ENCODE assay signal across 8 mouse cellular contexts in genomic region chr7:34230116-34230515, GRCm38 (mm10). TPM values are rescaled to one million over a fixed set of nuclear protein-coding genes. Genes with fewer than 3 reads are reported as not detected.
DNase-seq lines count a peak whose midpoint lies in the region; ATAC-seq and TF ChIP-seq lines count a peak whose summit lies in the region.

TSS of gene Gpi1 (minus strand) at chr7:34230336.

- H3K4me3 ChIP-seq in heart, embryonic 10.5 days: peak within 1 kb of the TSS; percentile 82
- H3K4me3 ChIP-seq in kidney, embryonic 14.5 days (ENCODE audit: low read length): peak within 1 kb of the TSS; percentile 64
- H3K4me3 ChIP-seq in liver, adult 2 months (ENCODE audit: insufficient read depth, low read depth, low read length): peak within 1 kb of the TSS; percentile 90

- TF ChIP-seq CTCF in brain, embryonic 14.5 days (IDR thresholded peaks at IDR 0.05; ENCODE audit: borderline replicate concordance, extremely low read depth, insufficient read depth, insufficient read length): peak; percentile 31; the same call in 1 of the 2 replicates
- peak; percentile 48 for TF ChIP-seq CTCF in liver, adult 2 months (IDR thresholded peaks at IDR 0.05; ENCODE audit: low read depth, low read length)

- H3K4me1 ChIP-seq in heart, embryonic 10.5 days: peaks cover 62% of the 10 kb centered on the region
- H3K4me1 ChIP-seq in kidney, embryonic 14.5 days (ENCODE audit: control insufficient read depth, insufficient read depth, low read length): peaks cover 12% of the 10 kb centered on the region; the same call in 1 of the 2 replicates
- peaks cover 46% of the 10 kb centered on the region for H3K4me1 ChIP-seq in liver, adult 2 months (ENCODE audit: control insufficient read depth, insufficient read depth, low read length)

- H3K79me2 ChIP-seq in liver, adult 2 months (ENCODE audit: control insufficient read depth, insufficient read depth, low read length): peaks cover 12% of the 10 kb centered on the region; the same call in 1 of the 2 replicates

- no peaks in the 10 kb centered on the region for H3K27me3 ChIP-seq in heart, embryonic 10.5 days (ENCODE audit: insufficient read depth, poor library complexity, severe bottlenecking)
- no peaks in the 10 kb centered on the region for H3K27me3 ChIP-seq in kidney, embryonic 14.5 days (ENCODE audit: control insufficient read depth, insufficient read depth, low read length)
- H3K27me3 ChIP-seq in liver, adult 2 months (ENCODE audit: control insufficient read depth, insufficient read depth, low read length): no peaks in the 10 kb centered on the region

- H3K27ac ChIP-seq in heart, embryonic 10.5 days: peak within 1 kb of the TSS; percentile 95
- H3K27ac ChIP-seq in kidney, embryonic 14.5 days (ENCODE audit: low read depth, low read length): peak within 1 kb of the TSS; percentile 76
- peak within 1 kb of the TSS; percentile 78 for H3K27ac ChIP-seq in liver, adult 2 months (replicated peaks; ENCODE audit: insufficient read depth, low read depth, low read length)

- H3K4me2 ChIP-seq in kidney, embryonic 14.5 days (replicated peaks; ENCODE audit: low read depth, low read length): peak within 1 kb of the TSS; percentile 58

- peaks cover 38% of the 10 kb centered on the region for H3K36me3 ChIP-seq in heart, embryonic 10.5 days
- H3K36me3 ChIP-seq in kidney, embryonic 14.5 days (ENCODE audit: control insufficient read depth, insufficient read depth, low read length): peaks cover 32% of the 10 kb centered on the region
- no peaks in the 10 kb centered on the region for H3K36me3 ChIP-seq in liver, adult 2 months (ENCODE audit: control insufficient read depth, insufficient read depth, low read length)

- DNase-seq in brain, embryonic 14.5 days (ENCODE audit: low read depth): peak; percentile 94
- peak; percentile 96 for DNase-seq in heart, embryonic 10.5 days (ENCODE audit: low spot score)
- DNase-seq in liver, adult 2 months (ENCODE audit: extremely low read depth, low read depth, low spot score): peak; percentile 86
- peak; percentile 81 to 83 for DNase-seq in spleen, postnatal 36 days (ENCODE audit: low spot score in 2 of 2)

- peak within 1 kb of the TSS; percentile 78 for H3K9ac ChIP-seq in kidney, embryonic 14.5 days (ENCODE audit: low read depth, low read length)
- peak within 1 kb of the TSS; percentile 89 for H3K9ac ChIP-seq in liver, adult 2 months (ENCODE audit: low read depth, low read length)

- H3K9me3 ChIP-seq in heart, embryonic 10.5 days: no peaks in the 10 kb centered on the region
- no peaks in the 10 kb centered on the region for H3K9me3 ChIP-seq in kidney, embryonic 14.5 days (ENCODE audit: control insufficient read depth, low read length)

- TF ChIP-seq POLR2A in brain, embryonic 14.5 days (IDR thresholded peaks at IDR 0.05; ENCODE audit: borderline replicate concordance, extremely low read depth, insufficient read depth, insufficient read length, poor library complexity, severe bottlenecking): peak; percentile 56
- peak; percentile 91 for TF ChIP-seq POLR2A in liver, adult 2 months (IDR thresholded peaks at IDR 0.05; ENCODE audit: extremely low read depth, insufficient read depth, low read length)

- WGBS in heart, embryonic 10.5 days: 0% methylated on average over 37 of the region's 39 CpGs
- WGBS in kidney, embryonic 14.5 days: under 1% methylated on average over 38 of the region's 39 CpGs
- WGBS in liver, adult 2 months: under 1% methylated on average over 39 of the region's 39 CpGs

- ATAC-seq in CD4-positive, CD25-positive, alpha-beta regulatory T cell, adult 4 months: peak; percentile 57
- peak; percentile 64 for ATAC-seq in erythroblast, adult 5-6 weeks (replicated peaks; ENCODE audit: low FRiP score, poor library complexity, severe bottlenecking)
- peak; percentile 77 for ATAC-seq in kidney, embryonic 14.5 days (ENCODE audit: low FRiP score, low TSS enrichment)
- peak; percentile 62 for ATAC-seq in monocyte, adult 5-6 weeks (replicated peaks; ENCODE audit: insufficient number of reproducible peaks, low FRiP score, low TSS enrichment, poor library complexity, severe bottlenecking)

RNA-seq across cellular contexts. Expression of gene Gpi1, which starts in this region (rescaled TPM):
- 100 to 1,000 TPM; 458 to 463 TPM for polyA plus RNA-seq in CD4-positive, CD25-positive, alpha-beta regulatory T cell, adult 4 months (2017; shearing (Covaris generic))
- 209 and 273 TPM in 2 replicates for polyA plus RNA-seq in brain, embryonic 14.5 days (2012; rRNA removed)
- total RNA-seq in erythroblast, adult 5-6 weeks (2015; ENCODE audit: low replicate concordance): 159 and 310 TPM in 2 replicates
- total RNA-seq in erythroblast, adult 5-6 weeks (2017; ENCODE audit: low replicate concordance): 142 and 199 TPM in 2 replicates
- 650 and 828 TPM in 2 replicates for polyA plus RNA-seq in heart, embryonic 10.5 days (2016; fragmentation: Nextera tagmentation; extraction: Ambion mirVana)
- 229 and 366 TPM in 2 replicates for polyA plus RNA-seq in kidney, embryonic 14.5 days (2014; fragmentation: Nextera tagmentation; extraction: Ambion mirVana)
- total RNA-seq in liver, adult 2 months (2014; rRNA removed): 61.8 and 74.2 TPM in 2 replicates
- polyA plus RNA-seq in liver, adult 2 months (2012; rRNA removed): 100 and 127 TPM in 2 replicates
- total RNA-seq in monocyte, adult 5-6 weeks (2017): 219 to 290 TPM (median 277 TPM) in 3 replicates

Comparison
In these comparisons a context has a peak if more than half of its experiments do, and no peak if none do; other contexts are left out.
1. Peak in every context shown above with its lines: DNase-seq, ATAC-seq, H3K4me3 ChIP-seq and H3K27ac ChIP-seq.